ENCODE assay signal across 8 mouse cellular contexts in genomic region chr1:71101369-71101970, GRCm38 (mm10). TPM values are rescaled to one million over a fixed set of nuclear protein-coding genes. Genes with fewer than 3 reads are reported as not detected.
DNase-seq lines count a peak whose midpoint lies in the region; ATAC-seq and TF ChIP-seq lines count a peak whose summit lies in the region.

No protein-coding gene starts in this region.

- H3K4me2 ChIP-seq in heart, embryonic 13.5 days, result peak overlapping the region; percentile 65

- peaks cover 62% of the 10 kb centered on the region for H3K79me2 ChIP-seq in C2C12 (ENCODE audit: control insufficient read depth, insufficient read depth)

- no peak overlapping the region; the same call in 1 of the 2 replicates for H3K27ac ChIP-seq in heart, embryonic 13.5 days (replicated peaks)
- H3K27ac ChIP-seq in limb, embryonic 10.5 days, result no peak overlapping the region

- H3K4me3 ChIP-seq in heart, embryonic 13.5 days, result peak overlapping the region; percentile 65
- peak overlapping the region; percentile 80 for H3K4me3 ChIP-seq in C2C12 (ENCODE audit: insufficient read depth, poor library complexity, severe bottlenecking)
- H3K4me3 ChIP-seq in limb, embryonic 10.5 days, result peak overlapping the region; percentile 89

- no peaks in the 10 kb centered on the region for H3K9me3 ChIP-seq in heart, embryonic 13.5 days
- H3K9me3 ChIP-seq in limb, embryonic 10.5 days (replicated peaks), result no peaks in the 10 kb centered on the region

- H3K9ac ChIP-seq in heart, embryonic 13.5 days, result peak overlapping the region; percentile 56

- peak overlapping the region; percentile 63 for H3ac ChIP-seq in C2C12 (ENCODE audit: control insufficient read depth, insufficient read length, low read depth)

- H3K79me3 ChIP-seq in C2C12 (ENCODE audit: low read depth), result peaks cover 52% of the 10 kb centered on the region

- no peak for ATAC-seq in heart, embryonic 13.5 days (ENCODE audit: extremely low read depth, insufficient number of reproducible peaks, low FRiP score, low TSS enrichment)

- no peaks in the 10 kb centered on the region for H3K36me3 ChIP-seq in heart, embryonic 13.5 days
- H3K36me3 ChIP-seq in C2C12 (ENCODE audit: control insufficient read depth, insufficient read depth), result no peaks in the 10 kb centered on the region
- H3K36me3 ChIP-seq in limb, embryonic 10.5 days, result peaks cover 3% of the 10 kb centered on the region; the same call in 1 of the 2 replicates

- intact Hi-C loops in heart, postnatal 14 days (cut with DNase I), result no loop called here

- H3K27me3 ChIP-seq in heart, embryonic 13.5 days (replicated peaks), result no peaks in the 10 kb centered on the region
- H3K27me3 ChIP-seq in C2C12 (ENCODE audit: control insufficient read depth, insufficient read depth, insufficient read length), result no peaks in the 10 kb centered on the region
- H3K27me3 ChIP-seq in limb, embryonic 10.5 days (ENCODE audit: low read depth, poor library complexity, severe bottlenecking), result no peaks in the 10 kb centered on the region

- 47% methylated on average over 11 of the region's 11 CpGs for WGBS in heart, embryonic 13.5 days
- WGBS in limb, embryonic 10.5 days, result 60% methylated on average over 11 of the region's 11 CpGs

- H3K4me1 ChIP-seq in heart, embryonic 13.5 days, result peaks cover 30% of the 10 kb centered on the region
- H3K4me1 ChIP-seq in limb, embryonic 10.5 days, result peaks cover 14% of the 10 kb centered on the region

- no peak for TF ChIP-seq CTCF in C2C12 (IDR thresholded peaks at IDR 0.05; ENCODE audit: control insufficient read depth, insufficient read depth, insufficient read length)

- no peak for DNase-seq in heart, postnatal 14 days
- DNase-seq in embryo, embryonic 11 days, result peak; percentile 19
- DNase-seq in limb, embryonic 10.5 days (ENCODE audit: low spot score), result no peak
- DNase-seq in left cerebral cortex, adult 9 months (ENCODE audit: low spot score in 2 of 2), result no peak
- no peak for DNase-seq in gastrocnemius, postnatal 4 days (ENCODE audit: low spot score in 2 of 2)
- DNase-seq in adrenal gland, postnatal 14 days, result no peak

TF ChIP-seq in C2C12, 6 proteins besides CTCF, POLR2A, EP300 and RAD21:
- TF ChIP-seq MAX (IDR thresholded peaks at IDR 0.05) (peak; percentile 15), USF1 (IDR thresholded peaks at IDR 0.05; ENCODE audit: low read depth) (no peak)

RNA-seq across cellular contexts. Expression of gene Bard1, which starts 1.5 kb away (rescaled TPM):
- polyA plus RNA-seq in heart, embryonic 13.5 days (2015; fragmentation: Nextera tagmentation; extraction: Ambion mirVana), result 1.6 and 2.0 TPM in 2 replicates
- total RNA-seq in heart, postnatal 14 days (2021), result 1 to 10 TPM; 1.0 to 1.8 TPM
- 5.8 TPM for polyA plus RNA-seq in C2C12 (2012; fragmentation: generic; extraction: Trizol)
- polyA plus RNA-seq in limb, embryonic 10.5 days (2016; fragmentation: Nextera tagmentation; extraction: Ambion mirVana), result 2.5 and 3.1 TPM in 2 replicates
- 1 to 10 TPM; 4.2 to 4.6 TPM for total RNA-seq in gastrocnemius, postnatal 4 days (2021)
- 3.4 and 4.3 TPM in 2 replicates for total RNA-seq in adrenal gland, postnatal 14 days (2021)
